Mouse (Mus musculus) bone marrow, adult 2 months (tissue): ENCODE results near the gene Phc1.

Experiments used
- CTCF ChIP-seq: fragments of 200-500 bp; IDR thresholded peaks from 2 replicates; pipeline ENCODE4 v1.5.1; 2011; ENCODE audit warnings: low read length, control low read depth; ENCODE audit not compliant: control insufficient read depth, insufficient read depth
- POLR2A ChIP-seq: fragments of 200-500 bp; IDR thresholded peaks from 2 replicates; pipeline ENCODE4 v1.6.1; 2011; ENCODE audit warnings: low read depth, mild to moderate bottlenecking, control low read depth, low read length, borderline replicate concordance; ENCODE audit not compliant: control insufficient read depth

DNA sequence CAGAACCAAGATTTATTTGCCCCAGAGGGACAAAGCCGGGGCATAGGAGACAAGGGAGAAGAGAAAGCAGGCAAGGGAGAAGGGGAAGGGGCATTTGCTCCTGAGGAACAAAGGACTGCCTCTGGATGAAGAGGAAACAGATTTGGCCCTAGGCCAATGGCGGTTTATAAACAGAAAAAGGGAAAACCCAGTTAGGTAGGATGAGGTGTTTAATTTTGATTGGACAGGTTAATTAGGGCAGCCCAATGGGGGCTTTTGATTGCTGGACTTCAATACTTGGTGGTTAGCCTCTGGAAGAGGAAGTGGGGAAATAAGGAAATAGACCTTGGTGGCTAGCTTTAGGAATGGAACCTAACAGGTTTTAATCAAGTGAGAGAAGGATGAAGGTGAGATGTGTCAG, 48.2 kb downstream of the Phc1 start:
- TF ChIP-seq POLR2A (no peak), CTCF (no peak)
